Mouse (Mus musculus): Measurements from ENCODE around the gene Arl9.
"Not testable (repeated sequence)": the region's sequence is repeated elsewhere in the genome, so short reads cannot be mapped to it uniquely, and the experiment has no call there.

DNA sequence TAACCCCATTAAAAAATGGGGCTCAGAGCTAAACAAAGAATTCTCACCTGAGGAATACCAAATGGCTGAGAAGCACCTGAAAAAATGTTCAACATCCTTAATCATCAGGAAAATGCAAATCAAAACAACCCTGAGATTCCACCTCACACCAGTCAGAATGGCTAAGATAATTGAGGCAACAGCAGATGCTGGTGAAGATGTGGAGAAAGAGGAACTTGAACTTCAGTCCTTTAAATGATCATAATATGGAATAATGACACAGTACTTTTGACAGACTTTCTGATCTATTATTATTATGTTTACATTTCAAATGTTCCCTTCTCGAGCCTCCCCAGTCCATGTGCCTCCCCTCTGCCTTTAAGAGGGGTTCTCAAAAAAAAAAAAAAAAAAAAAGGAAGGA is 32.7 kb upstream of the Arl9 start:
- TF ChIP-seq POLR2A (IDR thresholded peaks at IDR 0.05; ENCODE audit: insufficient read depth, low read length); CTCF (IDR thresholded peaks at IDR 0.05; ENCODE audit: low read depth, low read length): not testable (repeated sequence)

Data from ES-Bruce4 (cell line).